Mouse (Mus musculus) lung, adult 2 months (tissue): ENCODE results near the gene Mrpl47.

Source experiments
- CTCF ChIP-seq: fragments of 200-500 bp; IDR thresholded peaks from 2 replicates; pipeline ENCODE4 v1.5.1; 2011; ENCODE audit warnings: mild to moderate bottlenecking, low read length, control low read depth; ENCODE audit not compliant: insufficient read depth
- POLR2A ChIP-seq: fragments of 200-500 bp; IDR thresholded peaks from 2 replicates; pipeline ENCODE4 v1.6.1; 2011; ENCODE audit warnings: low read depth, mild to moderate bottlenecking, control low read depth, low read length, borderline replicate concordance; ENCODE audit errors: extremely low read depth

DNA sequence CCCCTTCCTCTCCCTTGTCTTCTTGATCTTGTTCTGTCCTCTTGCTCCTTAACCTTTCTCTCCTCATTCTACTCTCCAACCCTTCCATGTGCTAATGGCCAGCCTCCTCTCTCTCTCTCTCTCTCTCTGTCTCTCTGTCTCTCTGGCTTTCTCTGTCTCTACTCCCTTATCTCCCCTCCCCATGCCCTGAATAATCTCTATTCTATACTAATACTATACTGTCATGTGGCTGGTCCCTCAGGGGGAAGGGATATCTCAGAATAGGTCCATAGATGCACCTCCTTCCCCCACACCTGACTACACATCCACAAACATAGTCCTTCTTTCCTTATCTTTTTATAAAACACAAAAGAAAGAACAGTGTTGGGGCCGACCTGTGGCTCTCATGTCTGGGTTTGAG, 50.9 kb downstream of the Mrpl47 start:
- TF ChIP-seq CTCF = no peak
- no peak for TF ChIP-seq POLR2A
